Mouse (Mus musculus): Measurements from ENCODE around the gene Cyb561d1.
"Not testable (repeated sequence)": the region's sequence is repeated elsewhere in the genome, so short reads cannot be mapped to it uniquely, and the experiment has no call there.

Gene Cyb561d1

DNA sequence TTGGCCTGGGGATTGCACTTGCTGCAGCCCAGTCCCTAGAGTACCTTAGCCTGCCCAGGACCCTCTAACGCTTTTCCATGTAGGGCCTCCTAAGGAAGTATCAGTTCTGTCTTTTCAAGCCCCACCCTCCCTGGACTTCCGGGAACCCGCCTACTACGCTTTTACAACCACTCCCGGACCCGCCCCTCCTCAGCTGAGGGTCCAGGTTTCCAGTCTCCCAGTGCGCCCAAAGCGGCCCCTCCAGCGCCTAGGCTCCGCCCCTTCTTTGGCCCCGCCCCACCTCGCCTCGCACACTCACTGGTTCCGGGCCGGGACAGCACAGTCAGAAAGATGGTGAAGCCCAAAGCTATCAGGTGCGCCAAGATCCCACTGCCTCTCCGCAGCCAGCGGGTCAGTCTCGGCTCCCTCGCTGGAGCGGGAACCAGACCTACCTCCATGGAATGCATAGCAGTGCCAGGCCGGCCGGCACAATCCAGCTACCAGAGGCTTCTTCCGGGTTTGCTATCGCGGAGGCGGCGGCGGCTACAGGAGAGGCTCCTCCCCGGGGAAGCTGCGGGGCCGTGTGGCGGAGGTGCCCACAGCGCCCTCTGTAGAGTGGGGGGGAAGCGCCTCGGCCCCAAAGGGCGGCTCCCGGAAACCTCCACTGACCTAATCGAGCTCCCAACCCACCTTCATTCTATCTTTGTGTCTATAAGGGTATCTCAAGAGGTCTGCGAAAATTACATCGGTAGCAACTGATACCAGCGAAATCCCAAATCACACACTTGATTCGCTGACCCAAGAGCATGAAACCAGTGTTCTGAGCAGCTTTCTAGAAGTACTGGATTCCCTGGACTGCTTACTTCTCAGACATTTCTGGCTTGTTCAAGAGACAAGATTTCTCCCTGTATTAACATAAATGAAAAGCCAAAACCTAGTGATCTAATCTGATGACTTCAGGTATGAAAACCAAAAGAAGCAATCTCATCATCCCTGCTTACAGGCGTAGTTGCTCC, at the start of gene Cyb561d1:
Cyb561d1 (minus strand) TSS at position 884 of the 995 bp plus-strand sequence.
- DNase-seq (ENCODE audit: low read depth, low spot score) = peak; percentile 91

DNA sequence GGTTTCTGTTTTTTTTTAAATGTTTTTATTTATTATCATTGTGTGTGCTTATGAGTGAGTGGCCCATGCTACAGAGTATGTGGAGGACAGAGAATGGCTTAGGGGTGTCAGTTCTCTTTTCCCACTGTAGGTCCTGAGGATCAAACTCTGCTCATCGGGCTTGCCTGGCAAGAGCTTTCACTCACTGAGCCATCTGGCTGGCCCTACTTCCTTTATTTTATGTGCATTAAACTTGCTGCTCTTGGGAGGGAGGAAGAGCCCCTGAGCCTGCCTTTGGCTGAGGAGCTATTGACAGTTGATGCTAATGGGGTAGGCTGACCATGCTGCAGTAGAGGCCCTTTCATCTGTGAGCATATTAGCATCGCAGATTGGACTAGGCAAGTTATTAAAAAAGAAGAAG, 45.8 kb upstream of the Cyb561d1 start:
- no peak for DNase-seq (ENCODE audit: low read depth, low spot score)

DNA sequence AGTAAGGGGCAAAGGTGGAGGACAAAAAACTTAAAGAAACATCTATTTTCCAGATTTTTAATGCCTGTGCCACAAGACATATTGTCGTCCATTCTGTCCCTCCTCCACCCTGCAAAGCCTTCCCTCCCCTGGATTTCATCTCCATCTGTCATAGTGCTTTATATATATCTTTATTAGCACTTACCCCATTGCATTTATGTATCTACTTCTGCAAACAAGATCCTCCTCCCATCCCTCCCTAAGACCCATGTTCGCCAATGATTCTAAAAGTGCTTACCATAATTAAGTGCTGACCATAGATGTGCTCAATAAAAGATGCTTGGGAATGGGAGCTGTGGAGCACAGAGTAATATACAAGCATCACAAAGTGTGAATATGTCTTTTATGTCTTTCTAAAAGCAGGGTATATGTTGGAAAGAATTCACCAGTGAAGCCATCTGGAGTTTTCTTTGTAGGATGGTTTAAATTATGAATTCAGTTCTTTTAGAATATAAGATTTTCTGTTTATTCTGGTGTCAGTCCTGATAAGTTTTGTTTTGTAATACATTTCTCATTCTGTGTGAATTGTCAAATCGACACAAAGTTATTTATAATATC, 40.3 kb upstream of the Cyb561d1 start:
- DNase-seq (ENCODE audit: low read depth, low spot score) = peak; percentile 53

DNA sequence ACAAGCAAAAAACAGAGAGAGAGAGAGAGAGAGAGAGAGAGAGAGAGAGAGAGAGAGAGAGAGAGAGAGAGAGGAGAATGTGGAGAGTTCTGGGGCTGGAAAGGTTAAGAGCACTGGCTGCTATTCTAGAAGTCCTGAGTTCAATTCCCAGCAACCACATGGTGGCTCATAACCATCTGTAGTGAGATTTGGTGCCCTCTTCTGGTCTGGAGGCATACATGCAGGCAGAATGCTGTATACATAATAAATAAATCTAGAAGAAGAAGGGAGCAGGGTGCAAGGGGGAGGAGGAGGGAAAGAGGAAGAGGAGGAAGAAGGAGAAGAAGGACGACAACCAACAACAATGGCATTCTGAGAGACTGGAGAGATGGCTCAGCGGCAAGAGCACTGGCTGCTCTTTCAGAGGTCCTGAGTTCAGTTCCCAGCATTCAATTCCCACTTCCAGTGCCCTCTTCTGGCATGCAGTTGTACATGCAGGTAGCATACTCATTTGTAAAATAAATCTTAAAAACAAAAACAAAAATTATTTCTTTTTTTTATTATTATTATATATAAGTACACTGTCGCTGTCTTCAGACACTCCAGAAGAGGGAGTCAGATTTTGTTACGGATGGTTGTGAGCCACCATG, 36.6 kb upstream of the Cyb561d1 start:
- not testable (repeated sequence) for DNase-seq (ENCODE audit: low read depth, low spot score)

DNA sequence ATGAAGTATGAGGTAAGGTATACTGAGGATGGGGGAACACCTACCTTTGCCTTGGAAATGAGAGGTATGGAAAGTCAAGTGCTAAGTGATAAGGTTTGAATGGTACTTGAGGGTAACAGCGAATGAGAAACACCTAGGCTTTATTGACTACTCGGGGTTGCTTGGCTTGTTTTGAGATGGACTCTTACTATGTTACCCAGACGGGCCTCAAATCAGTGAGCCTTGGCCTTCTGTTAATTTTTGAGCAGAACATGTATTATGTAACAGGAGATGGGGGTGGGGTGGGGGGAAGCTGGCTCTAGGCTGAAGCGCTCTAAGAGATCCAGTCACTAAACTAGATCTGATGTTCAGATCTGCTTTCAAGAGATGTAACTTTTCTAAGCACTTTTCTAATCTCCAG, 30.6 kb upstream of the Cyb561d1 start:
- no peak for DNase-seq (ENCODE audit: low read depth, low spot score)

DNA sequence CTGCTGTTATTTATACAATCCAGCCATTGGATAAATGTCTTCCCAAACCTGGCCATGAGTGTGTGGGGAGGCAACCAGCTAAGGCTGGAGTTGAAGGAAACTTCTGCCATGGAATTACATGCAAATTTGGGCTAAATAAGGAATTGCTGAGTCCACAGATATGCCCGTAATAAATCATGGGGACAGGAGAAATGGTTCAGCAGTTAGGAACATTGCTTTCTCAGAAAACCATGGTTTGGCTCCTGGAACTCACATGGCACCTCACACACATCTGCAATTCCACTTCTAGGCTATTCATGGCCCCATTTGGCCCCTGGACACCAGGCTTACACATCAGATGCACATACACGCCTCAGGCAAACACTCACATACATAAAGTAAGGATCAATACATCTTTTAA, 26.5 kb upstream of the Cyb561d1 start:
- no peak for DNase-seq (ENCODE audit: low read depth, low spot score)

DNA sequence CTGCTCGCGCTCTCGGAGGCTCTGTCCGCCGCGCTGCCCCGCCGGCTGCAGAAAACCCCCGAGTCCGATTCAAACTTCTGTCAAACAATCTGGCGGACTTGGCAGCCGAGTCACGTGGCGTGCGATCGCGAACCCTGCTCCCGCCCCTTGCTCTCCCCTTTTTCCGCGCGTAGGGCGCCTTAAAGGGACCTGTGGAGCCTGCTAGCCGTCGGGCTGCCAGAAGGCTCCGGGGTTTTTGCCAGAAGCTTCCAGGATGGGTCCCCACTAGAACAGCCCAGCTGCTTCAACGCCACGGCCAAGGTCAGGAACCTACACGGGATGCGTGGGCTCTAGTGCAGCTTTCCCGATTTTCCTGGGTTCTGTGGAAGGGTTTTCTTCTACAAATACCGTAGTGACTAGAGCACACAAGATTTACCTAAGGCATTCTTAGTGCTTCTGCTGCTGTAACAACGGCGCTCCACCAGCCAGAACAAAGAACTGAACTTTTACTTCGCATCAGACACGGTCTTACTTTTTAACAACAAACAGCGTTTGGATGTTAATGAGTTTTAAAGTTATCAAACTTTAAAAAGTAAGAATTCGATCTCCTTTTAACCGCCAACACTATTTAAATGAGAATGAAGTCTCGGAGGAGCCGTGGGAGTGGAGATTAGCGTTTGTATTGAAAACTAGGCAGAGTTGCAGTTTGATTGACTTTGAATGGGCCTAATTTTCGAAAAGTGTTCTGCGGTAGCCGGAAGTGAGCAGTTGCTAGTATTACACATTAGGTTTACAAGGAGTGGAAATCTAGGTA, 25.7 kb upstream of the Cyb561d1 start, which contains the start of gene Sypl2:
Sypl2 (minus strand) TSS at position 91 of the 793 bp plus-strand sequence.
- DNase-seq (ENCODE audit: low read depth, low spot score) = no peak

DNA sequence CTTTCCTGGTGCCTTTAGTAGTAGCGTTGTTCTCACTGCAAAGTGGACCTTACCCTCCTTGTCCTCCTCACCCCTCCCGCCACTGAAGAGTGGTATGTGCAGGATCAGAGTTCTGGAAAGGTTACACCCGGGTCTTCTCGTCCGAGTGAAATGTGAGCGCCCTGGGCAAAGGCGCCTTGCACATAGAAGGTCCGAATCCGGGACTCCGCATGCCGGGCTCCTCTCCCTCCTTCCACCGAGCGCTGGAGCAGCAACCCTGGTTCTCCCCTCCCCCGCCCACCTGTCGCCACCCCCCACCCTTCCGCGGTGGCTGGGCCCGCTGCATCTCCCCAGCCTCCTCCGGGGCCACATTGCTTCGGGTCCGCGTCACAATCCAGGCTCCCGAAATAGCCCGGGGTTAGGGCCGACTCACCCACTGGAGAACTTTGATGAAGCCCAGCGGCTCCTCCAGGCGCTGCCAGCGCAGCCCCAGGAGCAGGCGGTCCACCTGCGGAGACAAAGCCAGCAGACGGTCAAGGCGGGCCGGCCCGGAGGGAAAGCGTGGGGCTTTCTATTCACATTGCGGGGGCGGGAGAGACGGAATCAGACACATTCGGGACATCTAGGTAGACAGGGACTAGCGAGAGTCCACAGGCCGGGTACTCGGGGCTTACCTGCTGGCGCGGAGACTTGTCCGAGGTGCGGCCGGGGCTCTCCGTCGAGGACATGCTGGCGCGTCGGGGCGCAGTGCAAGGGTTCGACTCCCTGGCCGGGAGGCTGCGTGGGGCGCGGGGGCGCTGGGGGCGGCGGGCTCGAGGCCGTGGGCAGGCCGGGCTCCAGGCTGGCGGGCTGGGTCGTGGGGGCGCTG, 24.9 kb upstream of the Cyb561d1 start:
- no peak for DNase-seq (ENCODE audit: low read depth, low spot score)

DNA sequence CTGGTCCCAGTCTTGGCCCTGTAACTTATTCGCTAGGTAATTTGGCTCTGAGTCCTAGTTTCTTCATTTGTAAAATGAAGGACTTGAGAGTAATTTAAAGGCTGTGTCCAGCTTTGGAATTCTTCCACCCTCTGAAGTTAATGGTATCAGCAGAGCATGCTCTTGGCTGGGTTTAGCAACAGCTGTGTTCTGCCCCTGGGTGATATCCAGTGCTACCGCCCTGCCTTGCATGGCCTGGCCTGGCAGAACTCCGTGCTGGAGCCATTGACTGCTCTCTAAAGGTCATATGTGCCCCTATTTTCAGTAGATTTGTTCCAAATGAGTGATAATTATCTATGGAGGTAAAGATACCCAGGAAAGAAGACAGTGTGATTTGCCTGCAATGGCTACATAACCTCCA, 19.6 kb upstream of the Cyb561d1 start:
- no peak for DNase-seq (ENCODE audit: low read depth, low spot score)

DNA sequence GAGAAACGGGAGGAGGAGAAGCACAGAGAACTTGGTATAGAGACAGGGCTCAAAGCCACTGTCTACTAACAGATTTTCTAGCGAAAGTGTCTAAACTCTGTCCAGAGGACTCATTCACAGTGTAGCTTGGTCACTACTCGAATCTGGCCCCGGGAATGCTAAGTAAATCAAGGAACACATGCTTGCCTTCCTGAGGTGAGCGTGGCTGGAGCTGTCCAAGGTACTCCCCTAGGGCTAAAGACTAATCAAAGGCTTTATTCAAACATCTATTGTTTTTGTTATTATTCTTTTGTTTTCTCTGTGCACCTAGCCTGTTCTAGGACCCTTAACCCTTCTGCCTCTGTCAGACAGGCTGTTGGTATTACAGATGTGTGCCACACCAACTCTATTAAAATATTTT, 13.7 kb upstream of the Cyb561d1 start:
- DNase-seq (ENCODE audit: low read depth, low spot score) = no peak

DNA sequence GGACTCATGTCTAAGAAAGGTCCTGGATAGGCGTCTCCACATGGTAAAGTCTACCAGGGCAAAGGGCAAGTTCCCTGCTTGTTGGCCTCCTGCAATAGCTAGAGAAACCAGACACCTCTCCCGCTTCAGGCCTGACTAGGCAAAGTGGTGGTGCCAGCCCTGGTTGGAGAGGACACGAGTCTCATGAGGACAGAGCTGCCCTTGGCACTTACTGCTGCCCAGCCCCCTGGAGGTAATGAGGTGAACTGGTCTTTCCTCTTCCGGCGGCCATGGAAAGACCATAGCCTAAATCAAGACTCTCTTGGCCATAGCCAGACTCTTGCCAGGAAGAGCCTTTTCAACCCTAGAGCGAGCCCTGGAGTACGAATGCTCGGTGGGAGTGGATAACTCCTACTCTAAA, 11.4 kb upstream of the Cyb561d1 start:
- no peak for DNase-seq (ENCODE audit: low read depth, low spot score)

DNA sequence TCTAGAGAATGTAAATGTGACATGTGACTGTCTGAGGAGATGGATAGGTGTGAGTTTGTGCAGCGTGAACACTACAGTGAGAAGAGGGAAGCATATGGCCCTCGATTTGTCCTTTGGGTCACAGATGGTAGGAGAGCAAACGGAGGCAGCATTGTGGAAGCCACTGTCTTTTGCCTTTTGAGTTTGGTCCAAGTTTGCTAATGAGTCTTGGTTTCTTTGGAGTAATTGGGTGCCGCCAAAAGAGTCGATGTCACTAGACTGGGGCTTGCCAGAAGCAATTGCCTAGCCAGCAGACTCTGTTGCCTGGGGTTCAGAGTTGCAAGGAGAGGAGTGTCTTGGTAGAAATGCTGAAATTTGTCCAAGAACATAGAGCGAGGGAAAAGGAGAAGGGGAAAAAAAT, 10.8 kb upstream of the Cyb561d1 start:
- DNase-seq (ENCODE audit: low read depth, low spot score) = peak; percentile 75

DNA sequence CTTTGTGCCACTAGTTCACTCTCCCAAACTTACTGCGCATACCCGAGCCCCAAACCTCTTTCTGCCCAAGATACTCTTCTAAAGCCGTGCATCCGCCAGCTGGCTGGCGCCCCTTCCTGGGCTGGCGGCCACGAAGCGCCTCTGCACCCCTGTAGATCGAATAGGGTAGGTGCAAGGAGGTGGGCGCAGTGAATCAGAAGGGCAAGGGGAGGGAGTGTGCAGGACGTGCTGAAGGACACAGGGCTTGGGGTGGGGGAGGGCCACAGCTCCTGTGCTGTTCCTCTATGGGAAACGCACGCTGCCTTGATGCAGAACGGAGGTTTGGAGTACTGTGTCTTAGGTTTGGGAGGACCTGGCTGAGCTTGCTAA, 9.7 kb upstream of the Cyb561d1 start, which contains the start of gene Atxn7l2:
Atxn7l2 (minus strand) TSS at position 164 of the 369 bp plus-strand sequence.
- DNase-seq (ENCODE audit: low read depth, low spot score) = peak; percentile 93

DNA sequence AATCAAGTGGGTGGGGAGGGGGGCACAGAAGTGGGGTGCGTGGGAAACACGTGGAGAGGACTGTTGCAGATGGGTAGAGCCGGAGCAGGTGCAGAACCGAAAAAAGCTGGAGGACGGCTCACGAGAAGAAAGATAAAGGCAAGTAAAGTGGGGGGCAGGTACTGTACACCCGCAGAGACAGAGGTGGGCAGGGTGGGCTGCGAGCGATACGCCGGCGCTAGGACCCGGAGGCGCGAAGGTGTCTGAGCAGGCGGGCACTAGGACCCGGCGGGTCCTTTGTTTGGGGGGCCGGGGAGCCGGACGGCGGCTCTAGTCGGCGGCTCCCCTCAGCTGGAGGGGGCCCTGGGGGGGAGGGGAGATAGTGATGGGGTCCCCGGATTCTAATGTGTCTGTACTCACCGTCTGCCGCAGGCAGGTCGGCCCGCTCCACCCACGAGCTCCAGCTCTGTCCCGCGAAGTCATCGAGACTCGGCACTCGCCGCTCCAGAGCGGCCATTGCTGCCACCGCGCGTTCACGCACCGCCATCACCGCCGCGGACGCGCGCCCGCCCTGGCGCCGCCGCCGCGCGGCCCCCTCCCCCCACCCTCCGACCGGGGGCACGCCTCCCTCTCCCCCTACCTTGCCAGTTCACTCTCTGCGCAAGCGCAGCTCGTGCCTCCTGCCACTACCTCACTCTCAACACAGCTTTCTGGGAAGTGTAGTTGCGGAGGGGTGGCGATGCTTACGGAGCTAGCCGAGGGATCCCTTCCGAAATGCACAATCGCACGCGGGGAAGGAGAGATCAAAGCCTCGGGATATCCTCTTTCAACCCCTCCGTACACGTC, 9.1 kb upstream of the Cyb561d1 start:
- DNase-seq (ENCODE audit: low read depth, low spot score) = peak; percentile 99

DNA sequence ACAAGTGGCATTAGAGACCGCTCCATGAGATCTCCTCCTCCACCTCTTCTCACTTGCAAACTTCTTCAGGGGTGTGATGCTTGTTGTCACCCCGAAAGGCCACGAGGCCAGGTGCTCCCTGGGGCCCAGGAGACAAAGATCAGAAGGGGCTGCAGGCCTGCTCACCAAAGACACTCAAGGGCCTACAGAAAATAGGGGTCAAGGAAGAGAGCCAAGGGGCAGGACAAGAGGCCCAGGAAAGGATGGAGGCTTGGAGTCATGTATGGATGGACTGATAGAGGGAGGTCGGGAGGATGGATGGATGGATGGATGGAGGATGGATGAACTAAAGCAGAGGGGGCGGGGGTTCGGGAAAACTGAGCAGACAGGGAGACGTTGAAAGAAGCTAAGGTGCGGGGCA, 8.5 kb upstream of the Cyb561d1 start:
- no peak for DNase-seq (ENCODE audit: low read depth, low spot score)

DNA sequence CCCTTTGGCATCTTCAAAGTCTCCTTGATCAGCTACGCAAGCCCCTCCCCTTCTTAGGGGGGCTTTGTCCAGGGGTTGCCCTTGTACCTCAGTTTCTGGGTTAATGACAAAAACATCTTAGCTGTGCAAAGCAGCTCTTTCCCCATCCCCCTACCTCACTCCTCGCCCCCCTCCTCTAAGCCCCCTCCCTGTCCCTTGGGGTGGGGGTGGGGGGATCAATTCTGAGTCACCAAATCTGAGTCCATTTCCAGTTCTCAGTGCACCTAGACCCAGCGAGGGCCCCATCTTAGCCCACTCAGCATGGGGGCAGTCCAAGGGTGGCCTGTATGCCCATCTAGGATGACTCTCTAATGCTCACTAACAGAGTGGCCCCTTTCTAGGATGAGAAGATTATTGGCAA, 8.0 kb upstream of the Cyb561d1 start:
- DNase-seq (ENCODE audit: low read depth, low spot score) = no peak

DNA sequence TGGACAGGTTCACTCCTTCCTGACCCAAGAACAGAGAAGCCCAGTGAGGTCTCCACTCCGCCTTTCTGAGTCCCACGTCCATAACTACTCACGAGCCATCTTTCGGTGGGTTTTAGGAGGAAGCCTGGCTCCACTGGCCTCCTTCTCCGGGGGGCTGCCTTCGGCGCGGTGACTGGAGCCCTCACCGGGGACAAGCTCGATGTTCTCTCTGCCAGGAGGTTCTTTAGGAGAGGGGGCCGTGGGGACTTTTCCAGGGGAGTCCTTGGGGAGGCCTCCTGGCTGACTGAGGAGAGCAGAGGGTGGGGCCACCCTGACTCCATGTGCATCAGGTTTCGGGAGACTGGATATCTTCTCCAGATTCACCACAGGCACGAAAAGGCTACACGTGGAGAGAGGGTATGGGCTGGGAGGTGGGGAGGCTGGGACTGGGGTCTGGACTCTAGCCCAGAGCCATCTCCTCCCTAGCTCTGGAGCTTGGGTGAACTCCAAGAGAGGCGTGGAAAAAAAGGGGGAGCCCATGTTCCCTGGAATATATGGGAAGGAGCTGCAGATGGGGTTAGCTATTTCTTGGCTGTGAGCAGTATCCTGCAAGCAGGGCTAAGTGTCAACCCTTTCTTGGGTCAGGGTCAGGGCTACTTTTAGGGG, 5.8 kb upstream of the Cyb561d1 start:
- DNase-seq (ENCODE audit: low read depth, low spot score) = peak; percentile 60

DNA sequence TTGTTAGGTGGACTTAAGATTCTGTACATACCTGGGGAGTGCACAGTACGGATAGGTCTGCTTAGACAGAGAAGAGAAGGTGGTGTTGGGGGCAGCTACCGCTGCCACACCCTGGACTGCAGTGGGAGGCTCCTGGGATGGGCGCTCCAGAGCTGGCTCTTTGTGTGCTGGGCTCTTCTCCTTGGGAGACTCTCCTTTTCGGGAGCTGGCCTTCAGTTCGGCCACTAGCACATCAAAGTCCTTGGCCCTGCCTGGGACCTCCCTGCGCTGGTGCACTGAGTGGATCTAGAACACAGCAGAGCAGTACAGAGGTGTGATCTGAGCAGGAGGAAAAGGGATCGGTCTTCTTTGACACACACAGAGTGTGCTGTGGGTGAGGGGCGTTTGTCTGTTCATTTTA, 4.6 kb upstream of the Cyb561d1 start:
- DNase-seq (ENCODE audit: low read depth, low spot score) = no peak

DNA sequence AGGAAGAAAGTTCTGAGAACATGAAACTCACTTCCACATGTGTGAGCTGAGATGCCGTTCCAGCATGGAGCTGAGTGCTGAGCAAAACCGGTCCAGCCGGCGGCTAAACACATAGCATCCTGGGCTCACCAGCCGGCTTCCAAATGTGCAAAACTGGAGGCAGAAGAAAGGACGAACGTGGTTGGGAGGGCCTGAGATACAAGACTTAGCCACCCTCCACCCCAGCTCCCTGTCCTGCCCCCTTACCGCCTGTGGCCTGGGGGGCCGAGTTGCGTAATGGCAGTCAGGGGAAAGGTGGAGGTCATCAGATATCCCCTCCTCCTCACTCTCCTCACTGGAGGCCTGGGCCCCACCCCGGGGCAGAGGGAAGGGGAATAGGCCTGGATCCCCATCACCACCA, 3.5 kb upstream of the Cyb561d1 start:
- DNase-seq (ENCODE audit: low read depth, low spot score) = no peak

Measured in brain, adult 2 months (tissue).